ENCODE assay signal across 20 mouse cellular contexts in genomic region chr2:32763353-32763752, GRCm38 (mm10). TPM values are rescaled to one million over a fixed set of nuclear protein-coding genes. Genes with fewer than 3 reads are reported as not detected.
DNase-seq lines count a peak whose midpoint lies in the region; ATAC-seq and TF ChIP-seq lines count a peak whose summit lies in the region.
"Had no signal": no experiment of that assay in that cellular context is flagged by ENCODE, and none has a peak within 500 bp of the region (broad histone marks: within the 10 kb centered on the region; RNA-seq: fewer than 3 reads in every experiment).

No protein-coding gene starts in this region.

- no peak for DNase-seq in left cerebral cortex, adult 2 months (ENCODE audit: extremely low spot score in 1 of 2, low spot score in 2 of 2)
- DNase-seq in left cerebral cortex, adult 18-20 months (ENCODE audit: low spot score in 2 of 2), result no peak
- DNase-seq in thymus, postnatal 4 days, result peak; percentile 52
- no peak for DNase-seq in thymus, postnatal 0 days (ENCODE audit: low spot score)
- peak; percentile 58 for DNase-seq in NIH3T3 (ENCODE audit: low read depth)
- no peak for DNase-seq in layer of hippocampus, postnatal 10 days (ENCODE audit: low spot score in 2 of 2)
- DNase-seq: cerebellum, postnatal 25 days; kidney, adult 8-10 months; right cerebral cortex, postnatal 25 days; thymus, postnatal 36 days had no signal

- H3K4me3 ChIP-seq in left cerebral cortex, adult 2 months, result no peak overlapping the region
- H3K4me3 ChIP-seq: forebrain, embryonic 13.5 days; heart, embryonic 12.5 days; hindbrain, embryonic 15.5 days; limb, embryonic 13.5 days; midbrain, embryonic 12.5 days; myocyte; neural tube, embryonic 15.5 days had no signal

- no peak overlapping the region for H3K27ac ChIP-seq in left cerebral cortex, adult 2 months
- H3K27ac ChIP-seq: forebrain, embryonic 13.5 days; hindbrain, embryonic 15.5 days; limb, embryonic 13.5 days; midbrain, embryonic 12.5 days; neural tube, embryonic 15.5 days had no signal

- intact Hi-C loops in left cerebral cortex, adult 2 months (cut with DNase I), result no loop called here

- TF ChIP-seq CTCF in left cerebral cortex, adult 2 months (IDR thresholded peaks at IDR 0.05), result peak; percentile 36

- ATAC-seq in erythroblast, adult 5-6 weeks (replicated peaks; ENCODE audit: low FRiP score, poor library complexity, severe bottlenecking), result no peak
- ATAC-seq: forebrain, embryonic 13.5 days had no signal

RNA-seq across cellular contexts. Expression of gene Tor2a, which starts 6.3 kb away (rescaled TPM):
- total RNA-seq in left cerebral cortex, adult 2 months (2021), result 10 to 100 TPM; 30.4 to 30.7 TPM
- total RNA-seq in left cerebral cortex, adult 18-20 months (2021), result 10 to 100 TPM; 28.7 to 34.3 TPM
- 86.3 and 91.9 TPM in 2 replicates for polyA plus RNA-seq in thymus, postnatal 0 days (2015; fragmentation: Nextera tagmentation; extraction: Ambion mirVana)
- 10.4 and 11.3 TPM in 2 replicates for total RNA-seq in erythroblast, adult 5-6 weeks (2015; ENCODE audit: low replicate concordance)
- total RNA-seq in erythroblast, adult 5-6 weeks (2017; ENCODE audit: low replicate concordance), result 4.7 and 8.8 TPM in 2 replicates
- total RNA-seq in layer of hippocampus, postnatal 10 days (2021), result 10 to 100 TPM; 28.9 to 32.9 TPM

RNA-seq across cellular contexts. Expression of gene Ttc16, which starts 12.1 kb away (rescaled TPM):
- total RNA-seq in left cerebral cortex, adult 2 months (2021), result under 1 TPM; 0.40 to 0.52 TPM
- total RNA-seq in left cerebral cortex, adult 18-20 months (2021), result 1 to 10 TPM in 1 of 2 experiments, under 1 TPM in 1; 0.88 to 1.0 TPM
- 0.69 and 0.95 TPM in 2 replicates for polyA plus RNA-seq in thymus, postnatal 0 days (2015; fragmentation: Nextera tagmentation; extraction: Ambion mirVana)
- total RNA-seq in erythroblast, adult 5-6 weeks (2015; ENCODE audit: low replicate concordance), result not detected in 2 replicates
- total RNA-seq in erythroblast, adult 5-6 weeks (2017; ENCODE audit: low replicate concordance), result not detected in 2 replicates
- total RNA-seq in layer of hippocampus, postnatal 10 days (2021), result under 1 TPM; 0.71 to 0.94 TPM
- total RNA-seq: gastrocnemius, postnatal 4 days had no signal

RNA-seq across cellular contexts. Expression of gene Ptrh1, which starts 12.2 kb away (rescaled TPM):
- 1 to 10 TPM; 7.9 to 9.3 TPM for total RNA-seq in left cerebral cortex, adult 2 months (2021)
- total RNA-seq in left cerebral cortex, adult 18-20 months (2021), result 10 to 100 TPM in 1 of 2 experiments, 1 to 10 TPM in 1; 8.1 to 10.2 TPM
- polyA plus RNA-seq in thymus, postnatal 0 days (2015; fragmentation: Nextera tagmentation; extraction: Ambion mirVana), result 25.7 and 26.5 TPM in 2 replicates
- total RNA-seq in erythroblast, adult 5-6 weeks (2015; ENCODE audit: low replicate concordance), result 2.5 TPM in 1 of 2 replicates, not detected in the other
- total RNA-seq in erythroblast, adult 5-6 weeks (2017; ENCODE audit: low replicate concordance), result not detected in 2 replicates
- 10 to 100 TPM in 1 of 2 experiments, 1 to 10 TPM in 1; 5.4 to 11.5 TPM for total RNA-seq in layer of hippocampus, postnatal 10 days (2021)

RNA-seq across cellular contexts. Expression of gene Cfap157, which starts 20.9 kb away (rescaled TPM):
- total RNA-seq in left cerebral cortex, adult 2 months (2021), result under 1 TPM; 0.20 to 0.61 TPM
- total RNA-seq in left cerebral cortex, adult 18-20 months (2021), result under 1 TPM; 0.28 to 0.33 TPM
- 4.4 and 4.7 TPM in 2 replicates for polyA plus RNA-seq in thymus, postnatal 0 days (2015; fragmentation: Nextera tagmentation; extraction: Ambion mirVana)
- total RNA-seq in erythroblast, adult 5-6 weeks (2015; ENCODE audit: low replicate concordance), result not detected in 2 replicates
- not detected in 2 replicates for total RNA-seq in erythroblast, adult 5-6 weeks (2017; ENCODE audit: low replicate concordance)
- total RNA-seq in layer of hippocampus, postnatal 10 days (2021), result under 1 TPM; 0.75 to 0.76 TPM
- total RNA-seq: gastrocnemius, postnatal 4 days; heart, postnatal 25 days had no signal

RNA-seq across cellular contexts. Expression of gene 6330409D20Rik, which starts 22.5 kb away (rescaled TPM):
- 1 to 10 TPM; 1.6 to 2.2 TPM for total RNA-seq in left cerebral cortex, adult 2 months (2021)
- total RNA-seq in left cerebral cortex, adult 18-20 months (2021), result 1 to 10 TPM; 2.2 to 2.8 TPM
- polyA plus RNA-seq in thymus, postnatal 0 days (2015; fragmentation: Nextera tagmentation; extraction: Ambion mirVana), result 0.26 and 0.44 TPM in 2 replicates
- not detected in 2 replicates for total RNA-seq in erythroblast, adult 5-6 weeks (2015; ENCODE audit: low replicate concordance)
- total RNA-seq in erythroblast, adult 5-6 weeks (2017; ENCODE audit: low replicate concordance), result not detected in 2 replicates
- 1 to 10 TPM; 2.1 to 3.2 TPM for total RNA-seq in layer of hippocampus, postnatal 10 days (2021)
- total RNA-seq: gastrocnemius, postnatal 4 days; heart, postnatal 25 days had no signal
- polyA plus RNA-seq: heart, embryonic 12.5 days; myocyte had no signal

Comparison
In these comparisons a context has a peak if more than half of its experiments do, and no peak if none do; other contexts are left out.
1. DNase-seq: peak in thymus, postnatal 4 days (single experiment) and NIH3T3 (single experiment); none in left cerebral cortex, adult 2 months (0 of 2), left cerebral cortex, adult 18-20 months (0 of 2), thymus, postnatal 0 days (single experiment) and layer of hippocampus, postnatal 10 days (0 of 2).